Mouse (Mus musculus) effector memory CD4-positive, alpha-beta T cell, adult 7 months (primary cell): ENCODE data around the gene Fbxw4. TPM values are rescaled to one million over a fixed set of nuclear protein-coding genes. Genes with fewer than 3 reads are reported as not detected.

ENCODE experiments used
- polyA plus RNA-seq: library from polyadenylated mRNA; unstranded; fragments of 100-300 nt; shearing (Covaris generic); gene quantifications from one replicate; pipeline ENCODE4 v1.2.1, GENCODE M21; 2017

Gene Fbxw4
- 13.5 TPM for polyA plus RNA-seq

GRCm38 (mm10) chr19:45659738-45660502 lies at the start of gene Fbxw4:
Gene Fbxw4, minus strand, starts transcription at chr19:45660312.

GRCm38 (mm10) chr19:45560153-45560890 lies 99.8 kb downstream of the Fbxw4 start, which contains the start of the genes Poll and Gm17018:
Gene Poll, minus strand, starts transcription at chr19:45560531.
Gene Gm17018, plus strand, starts transcription at chr19:45560615.

Other genes starting within 250 kb of the Fbxw4 start
- 6.0 TPM for gene Poll, start 99.8 kb downstream of the Fbxw4 start, polyA plus RNA-seq
- 9.6 TPM for gene Gm17018, start 99.7 kb downstream of the Fbxw4 start, polyA plus RNA-seq
- not detected for gene Fgf8, start 82.6 kb upstream of the Fbxw4 start, polyA plus RNA-seq
- 21.0 TPM for gene Npm3, start 89.3 kb upstream of the Fbxw4 start, polyA plus RNA-seq
- gene Mgea5, start 123.5 kb upstream of the Fbxw4 start, polyA plus RNA-seq = 339 TPM
- gene Kcnip2, start 155.7 kb upstream of the Fbxw4 start, polyA plus RNA-seq = 5.4 TPM